Mouse (Mus musculus): ENCODE results near the gene Fgfr2. TPM values are rescaled to one million over a fixed set of nuclear protein-coding genes. Genes with fewer than 3 reads are reported as not detected.

Fgfr2 gene
- polyA plus RNA-seq, 1 experiment: 59.9 TPM

DNA sequence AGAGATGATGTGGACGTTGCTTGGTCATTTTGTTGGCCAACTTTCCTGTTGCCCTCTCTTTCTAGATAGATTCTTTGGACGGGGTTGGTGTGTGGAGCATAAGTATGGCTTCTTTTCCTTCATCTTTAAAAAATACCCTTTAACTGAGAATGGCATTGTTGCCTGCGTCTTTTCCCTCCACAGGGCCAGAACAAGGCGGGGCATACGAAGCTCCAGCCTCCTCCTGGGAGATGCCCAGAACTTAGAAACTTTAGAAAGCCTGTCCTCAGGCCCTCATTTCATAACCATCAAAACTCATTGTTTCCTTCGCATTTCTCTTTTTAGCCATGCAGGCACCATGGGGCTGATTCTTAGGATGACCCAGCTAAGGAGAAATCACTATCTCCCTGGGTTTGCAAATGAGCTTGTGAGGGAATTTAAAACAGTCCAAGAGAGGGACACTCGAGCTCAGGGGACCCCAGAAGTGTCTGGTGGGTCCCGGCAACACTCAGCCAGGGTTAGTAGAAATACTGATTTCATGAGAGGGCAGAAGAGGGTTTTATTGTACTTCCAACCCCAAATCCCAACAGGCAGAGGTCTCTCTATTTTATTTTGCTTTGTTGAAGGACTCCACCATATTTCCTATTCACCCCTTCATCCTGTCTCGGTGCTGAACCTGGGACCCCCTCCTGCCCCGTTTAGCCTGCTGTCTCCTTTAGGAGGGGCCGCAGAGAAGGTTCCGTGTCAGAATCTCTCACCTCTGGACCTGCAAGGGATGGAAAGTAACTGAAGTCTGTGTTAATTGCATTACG lies 2754.9 kb downstream of the Fgfr2 start:
- no peak overlapping the region for H3K4me3 ChIP-seq (ENCODE audit: insufficient read depth, low read length)
- no peak overlapping the region for H3K27ac ChIP-seq (ENCODE audit: insufficient read depth, low read length)
- H3K4me1 ChIP-seq (ENCODE audit: control insufficient read depth, insufficient read depth, low read length): no peaks in the 10 kb centered on the region
- TF ChIP-seq CTCF (IDR thresholded peaks at IDR 0.05; ENCODE audit: borderline replicate concordance, insufficient read depth, low read length): no peak
- no peak for TF ChIP-seq POLR2A (IDR thresholded peaks at IDR 0.05; ENCODE audit: low read depth, low read length)

DNA sequence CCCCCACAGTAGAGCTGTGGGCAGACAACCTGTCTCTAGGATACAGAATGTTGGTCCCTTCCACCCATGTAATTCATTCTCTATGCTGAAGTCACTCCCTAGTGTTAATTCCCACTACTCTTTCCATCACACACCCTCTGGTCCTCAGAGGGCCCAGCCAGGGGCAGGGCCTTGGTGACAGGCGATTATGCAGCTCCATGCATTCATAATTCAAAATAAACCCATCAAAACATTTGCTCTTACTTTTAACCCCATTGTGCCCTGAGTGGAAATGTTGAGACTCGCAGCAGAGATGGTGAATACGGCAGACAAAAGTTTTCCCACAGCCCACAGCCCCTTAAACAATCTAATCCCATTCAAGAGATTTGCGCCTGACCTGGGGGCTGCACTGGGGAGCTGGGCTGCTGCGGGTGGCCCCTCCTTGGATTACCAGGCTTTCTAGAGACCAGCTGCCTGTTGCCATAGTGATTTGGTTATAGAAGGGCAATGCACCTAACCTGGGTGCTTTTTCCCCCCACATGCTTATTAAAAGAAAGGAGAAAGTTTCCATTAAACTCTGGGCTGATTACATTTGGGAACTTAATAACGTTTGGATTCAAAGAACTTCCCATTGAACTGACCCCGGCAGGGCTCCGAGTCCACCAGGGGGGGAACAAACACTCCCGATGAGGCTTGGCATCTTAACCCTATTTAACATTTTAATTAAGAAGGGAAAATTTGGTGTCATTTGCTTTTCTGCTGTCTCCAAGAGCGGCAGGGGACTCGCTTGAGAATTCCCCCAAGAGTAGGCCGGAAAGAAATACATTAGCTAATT lies 2755.7 kb downstream of the Fgfr2 start:
- H3K4me1 ChIP-seq (ENCODE audit: control insufficient read depth, insufficient read depth, low read length): no peaks in the 10 kb centered on the region
- no peak overlapping the region for H3K4me3 ChIP-seq (ENCODE audit: insufficient read depth, low read length)
- TF ChIP-seq CTCF (IDR thresholded peaks at IDR 0.05; ENCODE audit: borderline replicate concordance, insufficient read depth, low read length): no peak
- TF ChIP-seq POLR2A (IDR thresholded peaks at IDR 0.05; ENCODE audit: low read depth, low read length): no peak
- no peak overlapping the region for H3K27ac ChIP-seq (ENCODE audit: insufficient read depth, low read length)

DNA sequence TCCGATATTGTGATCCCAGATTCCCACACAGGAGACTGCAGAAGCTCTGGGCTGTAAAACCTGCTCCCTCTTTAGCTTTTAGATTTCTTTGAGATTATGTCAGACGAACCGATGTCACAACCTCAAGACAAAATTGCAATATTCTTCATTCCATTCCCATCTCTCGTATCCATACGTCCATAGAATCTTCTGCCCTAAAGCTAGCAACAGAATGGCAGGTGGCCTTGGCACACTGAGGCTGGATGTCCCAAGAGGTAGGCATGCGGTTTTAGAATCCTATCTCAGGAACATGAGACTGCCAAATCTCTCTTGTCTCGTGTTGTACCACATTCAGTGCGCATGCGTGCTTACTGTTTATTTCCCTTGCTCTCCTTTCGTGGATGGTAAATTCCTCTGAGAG lies 2757.4 kb downstream of the Fgfr2 start:
- Histone ChIP-seq H3K4me1 (ENCODE audit: control insufficient read depth, insufficient read depth, low read length) (no peaks in the 10 kb centered on the region), H3K27ac (ENCODE audit: insufficient read depth, low read length) (no peak overlapping the region), H3K4me3 (ENCODE audit: insufficient read depth, low read length) (no peak overlapping the region)
- TF ChIP-seq CTCF (IDR thresholded peaks at IDR 0.05; ENCODE audit: borderline replicate concordance, insufficient read depth, low read length): no peak
- no peak for TF ChIP-seq POLR2A (IDR thresholded peaks at IDR 0.05; ENCODE audit: low read depth, low read length)

DNA sequence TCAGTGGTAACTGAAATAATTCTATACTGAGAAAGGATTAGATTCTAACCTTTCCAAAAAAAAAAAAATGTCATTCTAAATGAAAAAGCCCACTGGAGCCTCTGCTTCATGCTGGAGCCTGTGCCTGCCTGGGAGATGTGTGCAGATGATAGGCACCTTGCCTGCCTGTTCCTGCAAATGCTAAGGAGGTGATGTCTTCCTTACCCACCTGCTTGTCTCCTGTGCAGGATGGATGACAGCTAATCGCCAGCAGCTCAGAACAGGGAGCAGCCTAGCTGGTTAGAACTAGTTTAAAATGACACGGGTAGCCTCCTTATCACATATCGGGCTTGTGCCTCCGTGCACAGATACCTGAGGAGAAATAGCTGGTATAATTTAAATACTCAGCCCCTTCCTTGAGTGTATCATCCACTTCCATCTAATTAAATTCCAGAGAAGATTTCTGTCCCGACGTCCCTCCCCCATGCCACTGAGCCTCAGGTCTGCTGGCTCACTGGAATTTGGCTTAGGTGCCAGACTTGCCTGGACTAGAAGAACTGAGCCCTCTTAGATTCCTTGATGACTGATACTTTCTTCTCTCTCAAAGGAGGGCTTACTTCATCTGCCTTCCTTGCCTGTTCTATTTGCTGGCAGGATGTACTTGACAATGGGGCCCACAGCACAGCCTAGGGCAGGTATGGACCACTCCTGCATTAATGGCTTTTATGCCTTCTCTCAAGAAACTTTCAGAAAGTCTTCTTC lies 2782.6 kb downstream of the Fgfr2 start:
- TF ChIP-seq CTCF (IDR thresholded peaks at IDR 0.05; ENCODE audit: borderline replicate concordance, insufficient read depth, low read length): no peak
- no peak for TF ChIP-seq POLR2A (IDR thresholded peaks at IDR 0.05; ENCODE audit: low read depth, low read length)
- H3K4me3 ChIP-seq (ENCODE audit: insufficient read depth, low read length): no peak overlapping the region
- no peaks in the 10 kb centered on the region for H3K4me1 ChIP-seq (ENCODE audit: control insufficient read depth, insufficient read depth, low read length)
- no peak overlapping the region for H3K27ac ChIP-seq (ENCODE audit: insufficient read depth, low read length)

DNA sequence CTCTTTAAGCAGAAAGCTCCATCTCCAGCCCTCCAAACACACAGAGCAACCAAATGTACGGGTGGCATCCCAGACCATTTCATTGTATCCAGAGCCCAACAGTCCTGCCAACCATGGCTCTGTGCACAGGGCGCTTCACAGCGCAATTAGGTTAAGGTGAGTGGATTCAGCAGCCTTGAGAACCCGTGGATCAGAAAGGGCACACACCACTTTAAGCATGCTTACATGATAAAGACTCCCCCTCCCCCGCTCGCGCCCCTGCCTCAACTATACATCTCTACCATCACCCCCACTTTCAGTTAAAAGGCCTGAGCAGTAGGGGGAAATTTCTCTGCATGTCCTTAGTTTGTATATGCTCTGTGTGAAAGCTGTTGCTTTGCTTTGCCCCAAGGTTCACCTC lies 2785.5 kb downstream of the Fgfr2 start:
- H3K4me1 ChIP-seq (ENCODE audit: control insufficient read depth, insufficient read depth, low read length): no peaks in the 10 kb centered on the region
- no peak for TF ChIP-seq POLR2A (IDR thresholded peaks at IDR 0.05; ENCODE audit: low read depth, low read length)
- TF ChIP-seq CTCF (IDR thresholded peaks at IDR 0.05; ENCODE audit: borderline replicate concordance, insufficient read depth, low read length): no peak
- no peak overlapping the region for H3K4me3 ChIP-seq (ENCODE audit: insufficient read depth, low read length)
- no peak overlapping the region for H3K27ac ChIP-seq (ENCODE audit: insufficient read depth, low read length)

DNA sequence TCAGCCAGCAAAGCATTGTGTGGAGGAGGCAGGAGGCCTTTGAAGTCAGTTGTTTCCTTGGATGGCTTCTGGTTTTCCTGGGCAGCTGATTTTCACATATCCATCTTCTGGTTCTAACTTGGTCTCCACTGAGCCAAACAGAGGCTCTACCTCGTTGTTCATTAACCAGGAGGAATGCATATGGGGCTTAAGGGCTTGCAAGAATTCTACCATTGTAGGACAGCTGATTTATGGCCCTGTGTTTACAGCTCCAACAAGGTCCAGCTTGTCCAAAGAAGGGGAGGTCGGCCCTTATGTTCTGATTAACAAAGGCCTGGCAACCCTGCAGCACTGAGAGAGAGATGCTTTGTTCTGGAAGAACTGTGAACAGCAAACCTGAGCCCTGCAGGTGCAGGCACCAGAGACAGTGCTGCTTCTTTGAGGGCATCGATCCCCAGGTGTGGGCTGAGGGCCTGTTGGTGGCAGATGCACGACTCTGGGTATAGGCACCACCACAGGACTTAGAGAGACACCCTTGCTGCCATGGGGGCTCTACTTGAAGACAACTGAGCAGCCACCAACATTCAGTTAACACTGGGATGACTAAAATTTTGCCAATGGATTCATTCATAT lies 2787.6 kb downstream of the Fgfr2 start:
- no peak for TF ChIP-seq POLR2A (IDR thresholded peaks at IDR 0.05; ENCODE audit: low read depth, low read length)
- no peak for TF ChIP-seq CTCF (IDR thresholded peaks at IDR 0.05; ENCODE audit: borderline replicate concordance, insufficient read depth, low read length)
- no peaks in the 10 kb centered on the region for H3K4me1 ChIP-seq (ENCODE audit: control insufficient read depth, insufficient read depth, low read length)
- H3K4me3 ChIP-seq (ENCODE audit: insufficient read depth, low read length): no peak overlapping the region
- no peak overlapping the region for H3K27ac ChIP-seq (ENCODE audit: insufficient read depth, low read length)

DNA sequence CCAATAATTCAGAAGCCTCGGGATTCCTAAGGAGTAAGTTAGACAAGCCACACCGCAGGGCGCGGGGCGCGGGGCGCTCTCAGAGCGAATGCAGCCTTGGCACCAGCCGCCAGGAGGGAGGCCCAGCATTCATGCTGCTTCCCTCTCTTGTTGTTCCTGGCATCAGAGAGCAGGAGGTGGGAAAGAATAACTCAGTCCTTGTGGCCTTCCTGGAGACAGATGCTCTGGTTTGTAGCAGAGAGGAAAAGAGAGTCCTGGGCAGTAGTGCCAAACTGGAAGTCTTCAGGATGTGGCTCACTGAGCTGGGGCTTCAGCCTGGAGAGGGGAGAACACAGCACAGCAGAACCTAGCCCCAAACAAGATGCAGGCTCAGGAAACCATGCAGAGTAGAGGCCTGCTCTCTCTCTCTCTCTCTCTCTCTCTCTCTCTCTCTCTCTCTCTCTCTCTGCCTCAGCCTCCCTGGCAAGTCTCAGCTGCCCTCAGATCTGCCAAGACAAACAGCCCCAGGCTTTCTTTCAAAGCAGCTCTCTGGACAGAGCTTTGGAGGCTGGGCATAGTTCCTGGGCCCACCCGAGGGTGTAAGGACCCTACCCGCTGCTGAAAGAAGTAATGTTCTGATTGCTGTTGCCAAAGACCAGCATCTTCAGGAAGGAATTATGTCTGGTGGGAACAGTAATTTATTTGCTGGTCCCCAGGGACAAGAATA lies 2790.5 kb downstream of the Fgfr2 start:
- TF ChIP-seq CTCF (IDR thresholded peaks at IDR 0.05; ENCODE audit: borderline replicate concordance, insufficient read depth, low read length): no peak
- TF ChIP-seq POLR2A (IDR thresholded peaks at IDR 0.05; ENCODE audit: low read depth, low read length): no peak
- Histone ChIP-seq H3K4me3 (ENCODE audit: insufficient read depth, low read length) (no peak overlapping the region), H3K27ac (ENCODE audit: insufficient read depth, low read length) (no peak overlapping the region)

DNA sequence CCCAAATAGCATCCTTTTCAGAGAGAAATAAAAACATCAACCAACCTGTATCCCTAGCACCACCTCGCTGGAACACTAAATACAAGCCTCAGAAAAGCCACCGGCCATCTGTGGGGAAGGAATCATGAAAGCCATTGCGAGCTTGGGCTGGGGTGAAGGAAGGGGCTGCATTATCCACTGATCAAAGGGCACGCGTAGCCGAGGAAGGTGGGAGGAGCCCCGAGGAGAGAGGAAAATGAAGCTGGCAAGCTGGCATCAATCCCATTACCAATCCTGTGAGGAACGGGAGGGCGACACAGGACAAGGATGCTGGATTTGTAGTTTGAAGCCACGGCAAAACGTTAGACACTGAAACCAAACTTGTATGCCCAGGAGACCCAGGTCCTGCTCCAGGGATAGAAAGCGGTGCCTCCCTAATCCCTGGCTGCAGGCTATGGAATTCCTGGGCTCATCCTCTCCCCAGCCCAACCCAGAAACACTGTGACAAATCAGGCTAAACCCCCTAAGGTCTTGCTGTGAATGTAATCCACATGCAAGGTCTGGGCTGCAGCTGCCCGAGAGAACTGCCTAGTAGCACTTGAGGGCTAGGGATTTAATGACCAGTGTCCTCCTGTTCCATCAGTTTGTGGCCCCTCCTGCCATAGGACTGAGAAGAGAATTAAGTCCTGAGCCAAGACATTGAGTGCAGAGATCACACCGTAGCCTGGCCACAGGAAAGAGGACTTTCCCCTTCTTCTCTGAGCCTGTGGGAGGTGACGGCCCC lies 2795.4 kb downstream of the Fgfr2 start:
- H3K4me1 ChIP-seq (ENCODE audit: control insufficient read depth, insufficient read depth, low read length): no peaks in the 10 kb centered on the region
- no peak for TF ChIP-seq POLR2A (IDR thresholded peaks at IDR 0.05; ENCODE audit: low read depth, low read length)
- no peak for TF ChIP-seq CTCF (IDR thresholded peaks at IDR 0.05; ENCODE audit: borderline replicate concordance, insufficient read depth, low read length)
- no peak overlapping the region for H3K27ac ChIP-seq (ENCODE audit: insufficient read depth, low read length)
- H3K4me3 ChIP-seq (ENCODE audit: insufficient read depth, low read length): no peak overlapping the region

More for the DNA sequence above, 2790.5 kb downstream of the Fgfr2 start:
- H3K4me1 ChIP-seq (ENCODE audit: control insufficient read depth, insufficient read depth, low read length): no peaks in the 10 kb centered on the region
